Mouse (Mus musculus) brain, adult 2 months (tissue): ENCODE measurements at regions not wholly inside any gene's neighbourhood (a gene's known extent, or its start where the extent isn't known, plus 50 kb on each side); places are given as distances from the start of the nearest gene placed in this dataset.
A peak's percentile ranks its signal among the peaks of the same experiment; 100 is the strongest.

Experiments
- DNase-seq: peaks from one replicate; pipeline ENCODE4 v3.0.0; 2011; ENCODE audit warnings: low read depth, low spot score

- DNase-seq = peak; percentile 63
Observed at GRCm38 (mm10) chr3:20590143-20590542, 223.2 kb upstream of the Agtr1b start.

GRCm38 (mm10) chr3:20551563-20551962 is 184.6 kb upstream of the Agtr1b start:
- peak; percentile 18 for DNase-seq

- DNase-seq = no peak
Observed at GRCm38 (mm10) chr3:20543991-20544390, 177.0 kb upstream of the Agtr1b start.

GRCm38 (mm10) chr3:20538492-20539004 is 171.6 kb upstream of the Agtr1b start:
- no peak for DNase-seq

- peak; percentile 42 for DNase-seq
Observed at GRCm38 (mm10) chr3:20520738-20521137, 153.8 kb upstream of the Agtr1b start.

GRCm38 (mm10) chr3:20509192-20509591 is 142.2 kb upstream of the Agtr1b start:
- DNase-seq = peak; percentile 83

GRCm38 (mm10) chr3:20505546-20505945 is 138.6 kb upstream of the Agtr1b start:
- no peak for DNase-seq
